Mouse (Mus musculus): Measurements from ENCODE around the gene Traf3ip1. TPM values are rescaled to one million over a fixed set of nuclear protein-coding genes. Genes with fewer than 3 reads are reported as not detected.

Traf3ip1 gene
- polyA plus RNA-seq, 1 experiment, result 4.9 TPM

DNA sequence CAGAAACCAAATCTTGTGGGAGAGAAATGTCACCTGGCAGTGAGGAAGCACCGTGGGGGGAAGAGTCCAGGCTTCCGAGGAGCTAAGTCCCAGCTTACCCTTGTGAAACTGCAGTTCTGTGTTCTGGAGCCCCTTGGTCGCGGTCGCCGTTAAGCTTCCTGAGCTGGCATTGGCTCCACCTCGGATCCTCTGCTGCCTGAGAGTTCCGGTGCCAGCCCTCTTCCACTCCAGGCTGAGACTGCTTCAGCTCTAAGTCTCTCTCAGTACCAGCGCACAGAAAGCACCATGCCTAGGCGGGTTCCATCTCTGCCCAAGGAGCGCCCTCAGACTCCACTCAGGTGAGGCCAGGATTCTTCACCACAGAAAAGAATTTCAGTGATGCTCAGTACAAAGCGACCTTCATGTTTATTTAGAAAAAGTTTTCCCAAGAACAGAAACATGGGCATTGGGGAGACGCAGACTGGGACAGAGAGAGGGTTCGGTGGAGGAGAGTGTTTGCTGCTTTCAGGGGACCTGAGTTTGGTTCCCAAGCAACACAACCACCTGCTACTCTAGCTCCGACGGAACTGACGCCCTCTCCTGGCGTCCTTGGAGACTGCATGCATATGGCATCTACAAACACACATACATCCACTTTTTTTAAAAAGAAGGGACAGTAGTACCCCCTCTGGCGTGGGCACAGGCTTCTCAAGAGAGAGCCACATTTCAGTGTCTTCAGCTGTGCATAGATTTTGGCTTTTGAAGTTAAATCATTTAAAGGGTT lies 39.7 kb downstream of the Traf3ip1 start:
- no peak overlapping the region for H3K27ac ChIP-seq (replicated peaks; ENCODE audit: low read depth, low read length)
- H3K4me3 ChIP-seq (ENCODE audit: insufficient read depth, low read depth, low read length), result no peak overlapping the region
- no peaks in the 10 kb centered on the region for H3K4me1 ChIP-seq (ENCODE audit: control insufficient read depth, insufficient read depth, insufficient read length, low read length)

DNA sequence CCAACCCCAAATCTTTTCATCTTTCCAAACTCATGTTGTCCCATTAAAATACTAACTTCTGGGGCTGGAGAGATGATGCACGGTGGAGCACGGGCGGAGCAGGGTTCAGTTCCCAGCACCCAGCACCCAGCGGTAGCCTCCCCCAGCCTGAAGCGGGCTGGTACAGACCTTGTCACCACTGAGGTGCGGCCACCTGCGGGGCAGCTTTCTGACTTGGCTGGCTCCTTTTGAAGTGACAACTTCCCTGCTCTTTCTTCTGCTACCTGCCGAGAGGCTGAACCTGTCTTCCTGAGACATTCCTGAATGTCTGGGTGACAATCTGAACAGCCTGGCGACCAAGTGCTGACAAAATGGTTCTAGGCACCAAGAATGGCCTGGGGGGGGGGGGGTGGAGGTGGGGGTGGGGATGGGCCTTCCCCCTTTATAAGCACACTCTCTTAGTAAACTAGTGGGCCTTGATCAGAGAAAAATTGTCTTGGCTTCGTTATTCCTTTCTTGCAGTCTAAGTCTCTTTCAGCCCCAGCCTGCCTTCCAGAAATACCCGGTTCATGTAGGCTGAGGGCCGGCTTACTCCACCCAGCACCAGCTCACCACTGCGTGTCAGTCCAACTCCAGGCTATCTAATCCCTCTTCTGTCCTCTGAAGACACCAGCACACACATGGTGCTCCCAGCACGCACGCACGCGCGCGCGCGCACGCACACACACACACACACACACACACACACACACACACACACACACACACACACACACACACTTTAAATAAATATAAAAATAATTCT lies 43.5 kb downstream of the Traf3ip1 start:
- peaks cover 2% of the 10 kb centered on the region; the same call in 1 of the 2 replicates for H3K4me1 ChIP-seq (ENCODE audit: control insufficient read depth, insufficient read depth, insufficient read length, low read length)
- H3K4me3 ChIP-seq (ENCODE audit: insufficient read depth, low read depth, low read length), result no peak overlapping the region
- no peak overlapping the region for H3K27ac ChIP-seq (replicated peaks; ENCODE audit: low read depth, low read length)

DNA sequence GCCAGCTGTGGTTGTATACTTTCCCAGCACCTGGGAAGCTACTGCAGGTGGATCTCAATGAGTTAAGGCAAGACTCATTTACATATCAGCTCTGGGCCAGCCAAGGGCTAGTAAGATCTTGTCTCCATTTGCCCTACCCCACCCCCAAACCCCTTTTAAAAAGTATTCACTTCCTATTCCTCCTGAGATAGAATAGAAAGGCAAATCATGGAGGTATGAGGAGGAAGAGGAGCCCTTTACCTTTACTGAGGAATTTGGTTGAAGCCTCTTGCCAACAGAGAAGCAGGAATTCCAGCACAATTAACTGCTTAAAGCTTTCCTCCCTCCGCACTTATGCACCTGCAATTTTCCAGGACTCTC lies 44.1 kb downstream of the Traf3ip1 start:
- Histone ChIP-seq H3K4me3 (ENCODE audit: insufficient read depth, low read depth, low read length) (no peak overlapping the region), H3K4me1 (ENCODE audit: control insufficient read depth, insufficient read depth, insufficient read length, low read length) (peaks cover 2% of the 10 kb centered on the region; the same call in 1 of the 2 replicates), H3K27ac (replicated peaks; ENCODE audit: low read depth, low read length) (no peak overlapping the region)

DNA sequence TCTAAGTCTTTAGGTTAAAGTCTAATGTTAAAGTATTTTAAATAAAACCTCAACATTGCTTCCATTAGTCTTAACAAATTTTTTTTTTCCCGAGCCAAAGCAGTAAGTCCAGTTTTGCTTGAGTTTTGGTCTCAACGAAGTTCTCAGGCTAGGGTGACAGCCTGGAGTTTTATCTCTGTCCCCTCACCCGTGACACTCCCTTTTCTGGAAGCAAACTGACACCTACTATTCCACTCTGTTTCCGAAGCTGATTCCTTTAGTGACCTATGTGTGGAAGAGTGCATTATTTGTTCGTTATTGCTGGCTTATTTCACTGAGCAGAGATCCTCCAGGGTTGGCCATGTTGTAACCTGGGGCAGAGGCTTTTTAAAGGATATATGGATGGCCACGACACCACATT lies 44.8 kb downstream of the Traf3ip1 start:
- no peak overlapping the region for H3K27ac ChIP-seq (replicated peaks; ENCODE audit: low read depth, low read length)
- H3K4me3 ChIP-seq (ENCODE audit: insufficient read depth, low read depth, low read length), result peak overlapping the region; percentile 59; the same call in 1 of the 2 replicates

DNA sequence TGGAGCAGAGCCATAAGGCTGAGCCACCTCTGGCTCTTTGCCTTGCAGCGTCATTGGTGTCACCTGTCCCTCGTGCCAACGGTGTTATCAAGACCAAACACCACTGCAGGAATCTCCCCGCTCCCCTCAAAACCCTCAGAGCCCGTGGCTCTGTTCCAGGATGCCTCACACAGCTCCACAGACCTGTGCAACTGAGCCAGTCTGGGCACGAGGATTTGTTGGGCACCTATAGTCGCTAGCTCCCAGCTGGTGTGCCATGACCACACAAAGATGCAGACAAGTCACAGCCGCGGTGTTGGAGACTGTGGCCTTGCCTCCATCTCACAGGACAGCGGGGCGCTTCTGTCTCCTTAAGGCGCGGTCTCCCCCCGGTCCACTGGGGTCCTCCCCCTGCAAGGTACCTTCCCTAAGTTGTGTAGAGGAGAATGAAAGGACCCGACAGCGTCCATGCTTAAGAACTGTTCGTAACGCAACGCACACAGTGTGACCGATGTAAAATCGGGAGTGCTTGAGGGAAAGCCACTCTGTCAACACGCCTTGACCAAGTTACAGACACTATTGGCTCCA lies 45.3 kb downstream of the Traf3ip1 start:
- Histone ChIP-seq H3K4me3 (ENCODE audit: insufficient read depth, low read depth, low read length) (peak overlapping the region; percentile 59), H3K4me1 (ENCODE audit: control insufficient read depth, insufficient read depth, insufficient read length, low read length) (peaks cover 2% of the 10 kb centered on the region; the same call in 1 of the 2 replicates), H3K27ac (replicated peaks; ENCODE audit: low read depth, low read length) (no peak overlapping the region)

More for the DNA sequence above, 44.8 kb downstream of the Traf3ip1 start:
- H3K4me1 ChIP-seq (ENCODE audit: control insufficient read depth, insufficient read depth, insufficient read length, low read length), result peaks cover 2% of the 10 kb centered on the region; the same call in 1 of the 2 replicates

DNA sequence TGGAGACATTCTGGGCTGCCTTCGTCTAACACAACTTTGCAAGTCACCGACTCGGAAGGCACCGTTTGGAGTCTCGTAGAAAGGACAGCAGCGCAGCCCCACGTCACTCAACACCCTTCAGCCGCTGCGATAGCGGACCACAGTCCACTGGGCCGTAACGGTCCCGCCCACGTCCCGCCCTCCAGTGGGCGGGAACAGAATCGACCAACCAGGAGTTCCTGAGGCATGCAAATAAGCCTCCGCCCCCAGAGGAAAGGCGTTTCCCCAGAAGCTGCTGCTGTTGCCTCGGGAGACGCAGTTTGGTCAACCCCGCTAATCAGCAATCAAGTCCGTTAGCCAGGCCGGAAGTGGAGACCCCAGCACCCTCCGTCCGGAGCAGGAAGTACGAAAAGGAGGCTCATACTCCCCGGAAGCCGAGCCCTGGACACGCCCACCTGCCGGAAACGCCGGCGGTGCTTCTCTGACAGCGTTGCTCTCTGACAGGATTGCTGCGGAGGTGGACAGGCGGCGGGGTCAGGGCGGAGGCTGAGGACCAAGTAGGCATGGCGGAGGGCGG lies 45.9 kb downstream of the Traf3ip1 start, which contains the start of gene Asb1:
TSS of gene Asb1 (plus strand) at position 274 of the 556 bp plus-strand sequence.
- H3K4me3 ChIP-seq (ENCODE audit: insufficient read depth, low read depth, low read length), result peak within 1 kb of the TSS; percentile 81
- peaks cover 2% of the 10 kb centered on the region; the same call in 1 of the 2 replicates for H3K4me1 ChIP-seq (ENCODE audit: control insufficient read depth, insufficient read depth, insufficient read length, low read length)
- H3K27ac ChIP-seq (replicated peaks; ENCODE audit: low read depth, low read length), result no peak within 1 kb of the TSS

DNA sequence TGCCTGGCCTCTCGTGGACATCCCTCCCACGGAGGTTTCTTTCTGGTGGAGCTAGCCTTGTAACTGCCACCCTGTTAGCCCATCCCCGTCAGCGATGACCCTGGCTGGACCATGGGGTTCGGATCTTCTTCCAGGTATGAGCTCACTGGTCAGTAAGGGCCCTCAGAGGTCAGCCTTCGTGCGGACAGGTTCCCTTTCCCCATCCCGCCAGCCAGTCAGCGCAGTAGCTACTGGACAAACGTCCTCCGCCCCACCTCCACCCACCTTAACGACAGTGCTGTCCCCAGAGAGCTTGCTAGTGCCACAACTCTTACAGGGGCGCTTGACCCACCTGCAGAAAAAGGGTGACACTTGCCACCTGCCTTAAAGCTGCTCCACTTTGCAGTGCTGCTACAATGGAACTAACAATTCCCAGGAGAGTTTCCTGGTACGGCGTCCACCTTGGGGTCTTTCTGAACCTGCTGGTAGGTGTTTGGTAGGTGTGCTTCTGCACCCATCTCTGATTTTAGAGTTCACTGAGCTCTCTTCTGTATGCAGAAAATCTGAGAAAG lies 46.7 kb downstream of the Traf3ip1 start:
- Histone ChIP-seq H3K4me1 (ENCODE audit: control insufficient read depth, insufficient read depth, insufficient read length, low read length) (peaks cover 2% of the 10 kb centered on the region; the same call in 1 of the 2 replicates), H3K27ac (replicated peaks; ENCODE audit: low read depth, low read length) (no peak overlapping the region), H3K4me3 (ENCODE audit: insufficient read depth, low read depth, low read length) (peak overlapping the region; percentile 81)

DNA sequence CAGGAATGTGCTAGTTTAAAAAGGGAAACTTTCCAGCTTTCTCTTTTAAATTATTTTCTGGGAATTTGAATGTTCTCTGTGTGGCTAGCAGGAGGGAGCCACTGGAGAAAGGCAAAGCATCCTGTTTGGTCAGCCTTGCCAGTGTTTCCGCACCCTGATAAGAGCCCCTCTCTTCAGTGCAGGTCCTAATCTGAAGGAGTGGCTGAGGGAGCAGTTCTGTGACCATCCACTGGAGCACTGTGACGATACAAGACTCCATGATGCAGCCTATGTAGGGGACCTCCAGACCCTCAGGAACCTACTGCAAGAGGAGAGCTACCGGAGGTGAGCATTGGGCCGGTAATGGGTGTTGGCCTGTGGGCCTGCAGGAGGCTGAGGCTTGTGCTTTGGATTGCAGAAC lies 49.5 kb downstream of the Traf3ip1 start:
- Histone ChIP-seq H3K4me1 (ENCODE audit: control insufficient read depth, insufficient read depth, insufficient read length, low read length) (peaks cover 2% of the 10 kb centered on the region; the same call in 1 of the 2 replicates), H3K27ac (replicated peaks; ENCODE audit: low read depth, low read length) (no peak overlapping the region), H3K4me3 (ENCODE audit: insufficient read depth, low read depth, low read length) (no peak overlapping the region)

DNA sequence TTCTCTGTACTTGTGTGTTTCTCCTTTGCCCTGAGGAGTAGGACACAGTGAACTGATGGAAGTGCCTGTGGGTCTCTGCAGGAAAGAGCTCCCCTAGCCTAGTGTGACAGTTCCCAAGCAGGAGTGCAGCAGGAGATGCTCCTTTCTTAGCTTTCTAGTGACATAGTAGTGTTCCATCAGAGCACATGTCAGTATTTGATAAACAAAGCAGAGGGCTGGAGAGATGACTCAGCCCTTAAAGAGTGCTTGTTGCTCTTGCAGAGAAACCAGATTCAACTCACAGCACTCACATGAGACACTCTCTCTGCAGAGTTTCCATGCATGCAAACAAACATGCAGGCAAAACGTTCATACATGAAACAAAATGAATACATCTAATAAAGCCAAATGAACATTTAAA lies 50.8 kb downstream of the Traf3ip1 start:
- Histone ChIP-seq H3K4me1 (ENCODE audit: control insufficient read depth, insufficient read depth, insufficient read length, low read length) (peaks cover 2% of the 10 kb centered on the region; the same call in 1 of the 2 replicates), H3K4me3 (ENCODE audit: insufficient read depth, low read depth, low read length) (no peak overlapping the region)

DNA sequence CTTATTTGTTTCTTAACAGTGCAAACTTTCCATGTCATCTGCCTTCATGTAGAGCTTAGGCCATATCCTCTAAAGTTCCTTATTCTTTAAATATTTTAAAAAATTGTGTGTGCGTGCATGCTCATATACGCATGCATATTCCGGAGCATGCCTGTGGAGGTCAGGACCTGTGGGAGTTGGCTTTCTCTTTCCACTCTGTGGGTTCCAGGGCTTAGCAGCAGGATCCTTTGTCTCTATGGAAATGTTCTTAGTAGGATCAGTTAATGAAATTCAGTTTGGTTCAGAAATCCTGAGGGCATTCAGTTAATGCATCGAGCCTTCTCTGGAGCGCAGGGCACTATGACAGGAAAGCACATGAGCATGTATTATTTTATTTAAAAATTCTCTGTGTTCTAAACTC lies 53.1 kb downstream of the Traf3ip1 start:
- H3K4me3 ChIP-seq (ENCODE audit: insufficient read depth, low read depth, low read length), result no peak overlapping the region
- H3K27ac ChIP-seq (replicated peaks; ENCODE audit: low read depth, low read length), result no peak overlapping the region
- H3K4me1 ChIP-seq (ENCODE audit: control insufficient read depth, insufficient read depth, insufficient read length, low read length), result no peaks in the 10 kb centered on the region

More for the DNA sequence above, 50.8 kb downstream of the Traf3ip1 start:
- H3K27ac ChIP-seq (replicated peaks; ENCODE audit: low read depth, low read length), result no peak overlapping the region

DNA sequence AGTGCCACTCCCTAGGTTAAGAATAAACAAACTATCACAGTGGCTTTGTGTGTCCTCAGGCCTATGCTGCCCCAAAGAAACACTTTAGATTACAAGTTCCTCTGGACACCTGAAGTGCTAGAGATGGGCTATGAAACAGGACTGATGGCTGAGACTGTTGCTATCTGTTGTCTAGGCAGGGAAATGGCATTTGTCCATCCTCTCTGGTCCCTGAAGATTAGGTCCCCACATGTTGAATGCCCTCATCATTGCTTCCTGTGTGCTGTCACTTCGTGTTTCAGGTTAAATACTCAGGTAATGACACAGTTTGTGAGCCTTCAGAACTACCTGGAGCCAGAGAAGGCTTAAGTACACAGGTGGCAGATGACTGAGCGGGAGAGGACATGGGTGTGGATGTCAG lies 54.6 kb downstream of the Traf3ip1 start:
- Histone ChIP-seq H3K4me3 (ENCODE audit: insufficient read depth, low read depth, low read length) (no peak overlapping the region), H3K4me1 (ENCODE audit: control insufficient read depth, insufficient read depth, insufficient read length, low read length) (no peaks in the 10 kb centered on the region), H3K27ac (replicated peaks; ENCODE audit: low read depth, low read length) (no peak overlapping the region)

DNA sequence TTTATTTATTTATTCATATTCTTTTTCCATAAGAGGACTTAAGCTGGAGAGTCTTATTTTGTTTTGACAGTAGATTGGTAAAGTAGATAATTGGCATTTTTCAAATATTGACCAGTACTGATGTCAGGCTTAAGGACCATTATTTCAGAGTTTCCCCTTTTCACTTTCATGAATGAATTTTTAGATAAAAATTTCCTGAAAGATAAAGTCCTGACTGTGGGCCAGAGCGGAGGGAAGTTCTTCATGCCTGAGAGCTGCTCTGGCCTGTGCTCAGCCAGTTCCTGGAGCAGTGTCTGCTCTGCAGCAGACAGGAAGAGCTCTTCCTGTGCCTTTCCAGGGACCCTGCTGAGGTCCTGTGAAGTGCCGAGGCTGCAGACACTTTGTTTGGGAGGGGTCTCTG lies 62.7 kb downstream of the Traf3ip1 start:
- Histone ChIP-seq H3K4me1 (ENCODE audit: control insufficient read depth, insufficient read depth, insufficient read length, low read length) (no peaks in the 10 kb centered on the region), H3K4me3 (ENCODE audit: insufficient read depth, low read depth, low read length) (no peak overlapping the region), H3K27ac (replicated peaks; ENCODE audit: low read depth, low read length) (no peak overlapping the region)

DNA sequence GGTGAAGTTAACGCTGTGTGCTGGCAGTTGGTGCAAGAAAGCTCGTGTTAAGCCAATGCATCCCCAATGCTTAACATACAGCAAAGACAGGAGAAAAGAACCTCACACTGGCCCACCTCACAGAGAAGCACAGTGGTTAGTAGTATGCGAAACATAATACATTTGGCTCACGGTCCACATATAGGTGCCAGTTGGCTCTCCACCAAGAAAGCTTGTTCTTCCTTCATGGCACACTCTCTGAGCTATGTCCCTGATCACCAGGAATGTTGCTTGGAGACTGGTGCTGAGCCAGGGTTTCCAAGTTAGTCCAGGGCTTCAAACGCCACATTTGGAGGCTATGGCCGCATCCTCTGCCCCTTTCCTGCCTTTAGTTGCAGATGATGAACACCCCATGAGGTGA lies 66.8 kb downstream of the Traf3ip1 start:
- Histone ChIP-seq H3K4me1 (ENCODE audit: control insufficient read depth, insufficient read depth, insufficient read length, low read length) (no peaks in the 10 kb centered on the region), H3K27ac (replicated peaks; ENCODE audit: low read depth, low read length) (no peak overlapping the region)

DNA sequence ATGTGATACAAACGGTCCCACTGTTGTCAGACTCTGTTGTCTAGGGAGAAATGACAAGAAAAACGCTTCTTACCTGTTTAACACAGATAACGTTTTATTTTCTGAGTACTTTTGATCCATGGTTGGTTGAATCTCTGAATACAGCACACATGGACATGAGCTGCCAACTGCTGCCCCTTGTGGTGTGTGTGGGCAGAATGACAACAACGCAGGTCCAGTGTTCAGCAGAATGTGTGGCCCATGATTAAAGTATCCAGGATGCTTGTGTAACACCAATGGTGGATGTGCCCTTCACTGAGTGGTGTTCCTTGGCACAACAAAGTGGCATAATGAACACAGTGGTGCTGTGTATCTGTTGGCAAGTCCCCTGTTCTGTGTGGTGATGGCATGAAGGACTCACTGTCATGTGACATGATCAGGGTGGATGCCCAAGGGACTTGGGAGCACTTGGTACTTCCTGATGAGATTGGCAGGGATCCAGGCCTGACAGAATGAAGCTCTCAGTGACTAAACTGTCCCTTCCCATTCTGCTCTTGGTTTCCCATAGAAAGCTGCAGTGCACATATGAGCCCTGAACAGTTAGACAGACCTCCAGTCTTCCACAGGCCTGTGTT lies 68.6 kb downstream of the Traf3ip1 start:
- Histone ChIP-seq H3K4me3 (ENCODE audit: insufficient read depth, low read depth, low read length) (no peak overlapping the region), H3K27ac (replicated peaks; ENCODE audit: low read depth, low read length) (no peak overlapping the region), H3K4me1 (ENCODE audit: control insufficient read depth, insufficient read depth, insufficient read length, low read length) (no peaks in the 10 kb centered on the region)

More for the DNA sequence above, 66.8 kb downstream of the Traf3ip1 start:
- no peak overlapping the region for H3K4me3 ChIP-seq (ENCODE audit: insufficient read depth, low read depth, low read length)

Data from brown adipose tissue, adult 24 weeks (tissue).